Mouse (Mus musculus) layer of hippocampus, adult 9-11 months (tissue): ENCODE measurements at regions not wholly inside any gene's neighbourhood (a gene's known extent, or its start where the extent isn't known, plus 50 kb on each side); places are given as distances from the start of the nearest gene placed in this dataset.
A peak's percentile ranks its signal among the peaks of the same experiment; 100 is the strongest.

ENCODE experiments used
- DNase-seq: peaks from one replicate; pipeline ENCODE4 v3.0.0; 2022

DNA sequence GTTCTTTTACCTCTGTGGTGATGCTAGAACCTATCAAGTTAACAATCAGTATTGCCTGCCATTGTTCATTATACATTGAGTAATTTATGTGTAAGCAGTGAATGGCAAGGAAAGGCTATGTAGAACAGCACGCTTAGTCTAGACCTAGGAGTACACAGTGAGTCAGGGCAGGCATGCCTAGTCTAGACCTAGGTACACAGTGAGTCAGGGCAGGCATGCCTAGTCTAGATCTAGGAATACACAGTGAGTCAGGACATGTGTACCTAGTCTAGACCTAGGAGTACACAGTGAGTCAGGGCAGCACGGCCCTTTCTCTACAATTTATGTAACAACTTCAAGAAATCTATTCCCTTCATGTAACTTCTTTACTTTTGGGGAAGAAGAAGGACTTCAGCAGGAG is 347.2 kb downstream of the Tmem232 start:
- DNase-seq = no peak

DNA sequence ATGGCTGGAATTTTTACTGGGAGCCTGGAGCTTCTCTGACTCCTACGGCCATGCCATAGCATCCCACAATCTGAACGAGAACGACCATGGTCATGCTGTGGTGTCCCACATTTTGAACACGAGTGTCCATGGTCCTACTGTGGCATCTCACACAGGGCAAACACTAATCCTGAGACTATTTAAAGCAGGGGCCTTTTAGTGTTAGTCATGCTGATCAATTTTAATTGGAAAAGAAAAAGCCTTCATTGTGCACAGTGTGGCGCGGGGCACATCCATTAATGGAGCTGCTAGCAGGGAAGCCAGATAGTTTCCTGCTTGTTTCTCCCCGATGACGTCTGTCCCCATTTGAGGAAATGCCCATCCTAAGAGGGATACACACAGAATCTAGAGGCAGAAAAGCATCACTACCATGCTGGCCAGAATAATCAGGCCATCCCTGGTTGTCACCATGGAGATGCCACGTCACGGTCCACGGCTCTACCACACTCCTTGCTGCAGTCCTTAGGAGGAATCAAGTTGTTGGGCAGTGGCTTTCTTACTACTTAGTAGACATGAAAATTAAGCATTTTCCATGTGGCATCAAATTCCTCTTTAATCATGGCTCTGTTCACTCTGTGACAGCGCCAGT is 348.0 kb downstream of the Tmem232 start:
- no peak for DNase-seq

DNA sequence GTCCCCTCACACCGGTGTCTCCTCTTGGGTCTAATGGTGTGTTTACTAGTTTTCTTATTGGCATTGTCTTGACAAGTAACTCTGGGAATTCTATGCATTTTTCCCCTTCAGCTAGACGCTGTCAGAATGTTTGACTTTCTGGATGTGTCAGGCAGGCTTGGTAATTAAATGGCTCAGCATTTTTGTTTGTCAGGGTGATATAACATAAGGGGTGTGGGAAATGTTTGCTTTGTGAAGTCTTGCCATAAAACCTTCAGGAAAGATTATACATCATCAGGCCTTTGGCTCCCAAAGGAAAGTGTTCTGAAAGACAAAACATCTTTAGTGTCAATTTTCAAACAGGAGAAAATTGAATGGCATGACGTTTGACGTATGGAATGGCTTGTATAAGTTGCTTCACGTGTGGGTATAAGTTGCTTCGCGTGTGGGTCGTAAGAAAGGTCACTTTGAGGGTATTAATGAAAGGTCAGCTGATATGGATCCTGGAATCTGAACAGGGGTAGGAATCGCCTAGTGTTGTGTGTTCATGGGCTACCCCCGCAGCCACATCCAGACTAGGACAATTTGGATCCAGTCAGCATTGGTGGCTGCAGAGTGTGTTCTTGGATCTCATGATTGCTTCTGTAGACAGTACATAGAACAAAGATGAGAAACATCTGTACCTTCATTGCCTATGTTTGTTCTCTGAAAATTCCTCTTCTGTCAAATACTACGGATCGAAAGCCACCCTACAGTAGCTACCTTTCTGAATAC is 349.6 kb downstream of the Tmem232 start:
- DNase-seq = no peak

DNA sequence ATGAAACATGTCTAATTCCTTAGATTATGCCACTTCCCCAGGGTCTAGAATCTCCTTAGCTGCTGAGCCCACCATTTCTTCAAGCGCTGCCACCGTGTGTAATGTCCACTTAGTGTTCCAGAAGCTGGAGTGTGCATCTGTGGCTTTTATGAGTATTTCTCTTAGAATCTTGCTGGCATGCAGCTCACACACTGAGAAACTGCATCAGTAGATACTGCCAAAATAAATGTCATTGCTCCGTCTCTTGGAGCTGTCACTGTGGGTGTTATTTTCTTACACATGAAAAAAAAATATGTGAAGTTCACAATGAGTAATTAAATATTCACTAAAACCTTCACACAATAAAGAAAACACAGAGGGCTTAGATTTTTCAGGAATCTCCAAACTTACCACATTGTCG is 345.3 kb upstream of the 4930583I09Rik start:
- no peak for DNase-seq

- DNase-seq = no peak
Measured at GRCm38 (mm10) chr17:65175770-65176169, 339.9 kb upstream of the 4930583I09Rik start.

DNA sequence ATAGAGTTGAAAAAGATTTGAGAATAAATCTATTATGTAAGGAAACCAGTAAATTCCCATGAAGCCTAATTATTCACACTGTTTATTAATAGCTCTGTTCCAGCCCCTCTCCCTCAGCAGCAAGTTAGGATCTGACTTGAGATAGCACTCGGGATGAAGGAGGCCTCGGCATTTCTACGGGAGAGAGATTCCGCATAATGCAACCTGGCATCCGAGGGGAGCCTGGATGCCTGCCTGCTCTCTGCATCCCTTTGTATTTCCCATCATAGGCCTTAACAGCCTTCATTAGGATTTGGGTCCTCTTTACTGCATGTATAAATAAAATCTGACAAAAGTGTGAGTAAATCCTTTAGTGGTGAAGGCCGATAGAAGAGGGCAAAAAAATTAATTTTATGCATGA is 338.2 kb upstream of the 4930583I09Rik start:
- no peak for DNase-seq

DNA sequence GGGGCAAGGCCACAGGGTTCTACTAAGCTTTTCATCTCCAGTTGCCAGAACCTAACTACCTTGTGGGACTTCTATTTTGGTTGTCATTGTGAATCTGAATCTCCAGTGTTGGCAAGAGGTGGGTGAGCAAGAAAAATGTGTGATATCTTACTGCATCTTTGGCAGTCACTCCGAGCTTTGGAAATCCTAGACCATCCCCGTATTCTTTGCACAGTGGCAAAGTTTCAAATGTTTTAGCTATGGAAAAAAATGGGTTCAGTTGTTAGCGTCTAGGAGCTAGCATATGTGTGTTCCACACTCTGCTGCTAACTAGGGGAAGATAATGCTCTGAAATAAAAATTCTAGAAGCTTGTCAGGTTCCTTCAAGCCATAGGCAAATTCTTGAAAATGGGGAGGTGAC is 337.4 kb upstream of the 4930583I09Rik start:
- peak; percentile 29 for DNase-seq

- DNase-seq = peak; percentile 78
Measured at GRCm38 (mm10) chr17:65170691-65171090, 334.8 kb upstream of the 4930583I09Rik start.

- DNase-seq = no peak
Measured at GRCm38 (mm10) chr17:65169981-65170617, 334.2 kb upstream of the 4930583I09Rik start.

DNA sequence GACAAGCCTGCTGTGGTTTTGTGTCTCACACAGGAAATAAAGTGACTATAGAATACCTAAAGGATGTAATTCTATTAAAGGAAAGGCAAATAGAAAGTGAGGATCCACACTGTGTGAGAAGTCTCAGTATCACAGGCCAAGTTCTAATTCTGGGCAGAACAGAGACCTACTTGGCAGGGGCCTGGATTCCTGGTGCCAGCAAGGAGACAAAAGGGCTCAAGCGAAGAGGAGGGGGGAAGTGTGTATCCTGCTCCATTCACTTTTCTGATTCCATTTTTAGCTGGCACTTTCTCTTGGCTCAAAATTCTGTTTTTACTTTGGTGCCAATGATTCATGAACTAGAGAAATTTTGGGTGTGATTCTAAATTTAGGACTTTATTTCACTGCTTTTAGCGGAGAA is 310.5 kb upstream of the 4930583I09Rik start:
- DNase-seq = peak; percentile 34

- DNase-seq = no peak
Measured at GRCm38 (mm10) chr17:65114651-65115050, 278.8 kb upstream of the 4930583I09Rik start.

DNA sequence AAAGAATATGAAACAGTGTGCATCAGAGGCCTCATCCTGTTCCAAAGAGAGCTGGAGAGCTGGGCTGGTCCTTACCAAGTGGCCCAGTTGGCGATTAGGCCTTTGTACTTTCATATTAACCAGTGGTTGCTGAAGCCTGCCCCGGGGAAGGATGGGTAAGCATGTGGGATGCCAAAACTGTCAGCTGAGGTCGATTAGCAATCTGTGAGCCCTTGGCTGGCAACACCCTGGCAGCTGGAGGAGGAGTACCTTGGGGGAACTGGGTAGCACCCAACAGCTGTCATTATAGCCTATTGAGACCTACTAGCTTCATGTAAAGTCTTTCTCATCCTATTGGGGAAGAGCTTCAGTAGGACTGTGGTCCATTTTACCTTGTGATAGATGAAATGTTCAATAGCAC is 277.2 kb upstream of the 4930583I09Rik start:
- DNase-seq = no peak

DNA sequence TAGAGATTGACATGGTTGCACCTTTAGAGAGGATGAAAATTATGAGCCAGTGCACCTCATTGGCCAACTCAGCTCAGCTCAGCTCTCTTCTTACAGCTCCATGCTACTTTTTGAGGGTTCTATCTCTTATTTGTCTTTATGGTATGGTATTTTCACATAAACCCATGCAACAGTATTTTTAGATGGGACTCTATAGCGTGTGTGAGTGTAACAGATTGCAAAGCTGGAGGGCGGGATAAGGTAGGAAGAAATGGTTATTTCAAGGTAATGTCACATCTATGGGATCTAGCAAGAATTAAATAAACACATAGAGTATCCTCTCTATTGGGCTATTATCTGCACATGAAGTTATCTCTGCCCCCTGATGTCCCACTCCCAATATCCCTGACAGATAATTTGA is 269.8 kb upstream of the 4930583I09Rik start:
- no peak for DNase-seq

DNA sequence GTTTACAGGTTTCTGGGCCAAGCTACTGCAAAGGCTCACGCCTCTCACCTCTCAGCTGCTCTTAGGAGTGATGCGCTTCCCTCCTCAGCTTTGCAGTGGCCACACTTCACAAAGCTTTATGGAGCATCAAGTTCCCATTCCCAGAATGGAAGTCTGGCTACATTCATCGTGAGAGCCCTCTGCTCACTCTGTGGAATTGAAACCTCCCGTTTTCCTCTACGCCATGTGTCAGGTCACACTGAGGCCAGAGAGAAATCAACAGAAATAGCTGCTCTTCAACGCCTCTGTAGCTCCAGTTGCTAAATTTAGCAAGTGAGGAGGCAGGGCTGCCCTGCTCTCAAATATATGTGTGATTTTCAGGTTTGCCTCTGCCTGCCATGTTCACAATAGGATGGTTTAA is 265.3 kb upstream of the 4930583I09Rik start:
- no peak for DNase-seq

GRCm38 (mm10) chr17:65082249-65082648 is 246.4 kb upstream of the 4930583I09Rik start:
- DNase-seq = no peak

GRCm38 (mm10) chr17:65081779-65082086 is 245.9 kb upstream of the 4930583I09Rik start:
- no peak for DNase-seq

DNA sequence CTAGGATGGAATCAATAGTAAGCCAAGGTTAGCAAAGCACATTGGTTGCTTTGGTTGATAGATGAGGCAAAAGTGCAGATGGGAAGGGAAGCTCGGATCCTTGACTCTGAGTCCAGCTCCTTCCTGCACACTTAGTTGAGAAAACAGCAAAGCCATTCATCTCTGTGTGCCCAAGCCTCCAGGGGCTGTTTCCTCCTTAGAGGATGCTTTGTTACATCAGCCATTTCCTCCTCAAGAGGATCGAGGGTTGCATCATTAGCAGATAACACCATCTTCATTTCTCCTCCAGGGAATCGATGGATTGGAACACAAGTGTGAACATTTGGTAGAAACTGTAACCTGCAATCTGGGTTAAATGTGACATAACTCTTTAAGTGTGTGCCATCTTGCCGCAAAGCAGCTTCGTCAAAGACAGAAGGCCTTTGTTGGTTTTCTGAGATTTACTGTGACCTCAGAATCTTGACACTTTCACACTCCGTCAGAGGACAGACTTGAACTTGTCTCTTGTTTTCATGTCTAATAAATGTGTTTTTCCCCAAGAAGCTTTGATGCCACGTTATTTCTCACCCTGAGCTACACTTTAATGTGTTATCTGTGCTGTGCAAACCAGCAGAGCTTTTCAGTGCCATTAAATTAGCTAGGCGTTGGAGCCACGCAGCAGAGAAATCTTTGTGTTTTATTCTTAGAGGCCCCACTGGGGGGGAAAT is 245.4 kb upstream of the 4930583I09Rik start:
- DNase-seq = no peak

DNA sequence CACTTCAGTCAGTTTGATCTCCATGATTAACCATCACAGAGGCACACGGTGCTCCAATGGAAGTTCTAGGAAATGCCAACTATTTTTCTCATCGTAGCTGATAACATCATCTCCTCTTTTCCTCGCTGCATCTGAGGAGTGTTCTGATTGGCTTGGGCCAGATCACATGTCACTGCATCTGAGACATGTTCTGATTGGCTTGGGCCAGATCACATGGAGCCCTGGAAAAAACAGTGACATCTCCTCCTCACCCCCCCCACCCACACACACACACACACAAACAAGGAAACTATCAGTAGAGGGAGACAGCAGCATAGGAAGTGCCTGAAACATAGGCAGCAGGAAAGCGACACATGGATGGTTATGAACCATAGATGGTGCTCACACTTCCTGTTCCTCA is 239.0 kb upstream of the 4930583I09Rik start:
- no peak for DNase-seq

- DNase-seq = no peak
Measured at GRCm38 (mm10) chr17:65071114-65071513, 235.2 kb upstream of the 4930583I09Rik start.

- DNase-seq = no peak
Measured at GRCm38 (mm10) chr17:65066135-65066534, 230.3 kb upstream of the 4930583I09Rik start.

- no peak for DNase-seq
Measured at GRCm38 (mm10) chr17:65056059-65056458, 220.2 kb upstream of the 4930583I09Rik start.

DNA sequence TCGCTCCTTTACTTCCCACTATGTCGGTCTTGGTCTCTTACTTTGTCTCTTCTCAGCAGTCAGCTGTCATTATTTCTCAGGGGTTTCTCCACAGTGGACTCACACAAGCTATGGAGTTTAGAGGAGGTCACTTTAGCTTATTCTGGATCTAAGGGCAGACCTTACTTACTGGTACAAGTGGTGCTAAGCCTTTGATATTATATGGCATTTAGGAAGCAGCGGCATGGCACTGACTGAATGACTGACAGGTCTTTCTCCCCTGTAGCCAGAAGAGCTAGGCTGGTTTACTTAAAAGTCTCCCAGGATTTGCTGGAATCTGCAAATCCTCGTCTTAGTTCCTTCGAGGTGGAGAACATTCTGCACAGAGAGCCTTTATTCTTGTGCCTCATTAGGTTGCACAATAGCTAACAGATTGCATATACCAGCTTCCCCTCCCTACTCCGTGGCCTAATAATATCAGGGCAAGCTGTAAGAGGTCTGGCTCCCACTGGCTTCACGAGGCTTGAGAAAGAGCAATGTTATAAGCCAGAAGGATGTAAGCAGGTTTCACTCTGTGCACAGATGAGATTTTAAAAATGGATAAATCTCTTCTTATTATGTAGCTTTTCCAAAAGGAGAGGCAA is 214.1 kb upstream of the 4930583I09Rik start:
- peak; percentile 20 for DNase-seq

- DNase-seq = no peak
Measured at GRCm38 (mm10) chr17:65015731-65016130, 179.9 kb upstream of the 4930583I09Rik start.
